Mouse (Mus musculus): ENCODE results near the gene Ahcyl2.

DNA sequence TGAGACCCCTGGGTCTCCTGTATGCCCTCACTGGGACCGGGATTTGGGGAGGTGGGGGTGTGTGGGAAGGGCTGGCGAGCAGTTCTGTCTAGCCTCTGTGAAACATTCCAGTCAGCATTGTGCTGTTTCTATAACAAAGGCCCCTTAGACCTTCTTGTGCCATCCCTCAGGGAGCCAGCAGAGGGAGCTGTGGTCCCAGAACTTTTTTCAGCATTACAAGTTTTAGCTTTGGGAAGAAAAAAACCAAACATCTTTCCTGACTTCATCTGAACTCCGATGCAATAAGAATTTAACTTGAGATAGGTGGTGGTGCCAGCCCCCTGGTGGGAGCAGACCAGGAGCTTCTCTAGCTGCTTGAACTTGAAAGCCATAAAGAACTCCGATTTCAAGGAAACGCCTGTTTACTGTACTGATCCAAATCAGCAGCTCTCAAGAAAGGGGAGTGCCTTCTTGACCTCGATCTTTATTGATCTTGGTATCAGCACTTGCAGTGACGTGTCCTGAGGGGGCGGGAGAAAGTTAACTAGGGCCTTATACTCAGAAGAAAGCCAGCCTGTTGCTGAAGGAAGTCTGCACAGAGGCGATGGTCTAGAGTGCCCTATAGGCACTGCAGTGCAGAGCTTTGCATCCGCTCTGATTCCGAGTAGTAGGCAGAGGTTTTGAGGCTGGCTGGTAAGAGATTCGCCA is 85.5 kb downstream of the Ahcyl2 start:
- TF ChIP-seq CTCF (IDR thresholded peaks at IDR 0.05) (peak; percentile 87), EP300 (IDR thresholded peaks at IDR 0.05) (peak; percentile 26; the same call in 1 of the 2 replicates)

Data from lung, postnatal 0 days (tissue).